Comparison of ENCODE assay signal across 2 mouse cellular contexts in the genomic region with DNA sequence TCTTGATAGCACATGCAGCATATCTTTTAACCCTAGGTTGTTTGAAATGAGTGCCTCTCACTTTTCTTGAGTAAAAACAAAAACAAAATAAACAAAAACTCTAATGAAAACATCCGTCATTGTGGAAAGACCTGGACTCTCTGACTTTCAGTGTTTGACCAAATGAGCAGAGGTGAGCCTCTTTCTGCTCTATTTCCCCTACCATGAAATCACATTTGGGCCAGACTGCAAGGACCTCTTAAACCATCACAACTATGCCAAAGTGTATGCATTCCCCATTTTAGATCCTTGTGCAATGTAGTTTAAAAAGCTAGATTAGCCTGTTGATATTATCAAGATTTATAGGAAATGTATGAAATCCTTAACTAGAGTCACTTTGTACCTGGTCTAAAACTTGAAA.
TF ChIP-seq lines count a peak whose summit lies in the region.

No protein-coding gene starts in this region.

TF ChIP-seq in MEL, 35 proteins besides CTCF, POLR2A, EP300 and RAD21 (continued from another document):
- TF ChIP-seq RCOR1 (IDR thresholded peaks at IDR 0.05; ENCODE audit: low read depth, low read length) (no peak), GABPA (IDR thresholded peaks at IDR 0.05; ENCODE audit: low read depth, low read length) (no peak), MYB (IDR thresholded peaks at IDR 0.05; ENCODE audit: low read depth, low read length) (no peak), POLR2AphosphoS2 (IDR thresholded peaks at IDR 0.05; ENCODE audit: low read length) (no peak; the same call in 1 of the 2 replicates), CHD1 (IDR thresholded peaks at IDR 0.05; ENCODE audit: low read depth, low read length) (no peak), JUND (IDR thresholded peaks at IDR 0.05; ENCODE audit: low read depth, low read length) (no peak), MAX (IDR thresholded peaks at IDR 0.05; ENCODE audit: low read length) (no peak), ETS1 (IDR thresholded peaks at IDR 0.05; ENCODE audit: low read depth, low read length) (no peak), MXI1 (IDR thresholded peaks at IDR 0.05; ENCODE audit: low read depth, low read length) (no peak), SIN3A (IDR thresholded peaks at IDR 0.05; ENCODE audit: low read length) (no peak), MEF2A (IDR thresholded peaks at IDR 0.05; ENCODE audit: extremely low read depth, insufficient replicate concordance, low read depth, low read length, poor library complexity, severe bottlenecking) (no peak), ZC3H11A (IDR thresholded peaks at IDR 0.05; ENCODE audit: low read depth, low read length) (no peak), USF1 (IDR thresholded peaks at IDR 0.05; ENCODE audit: low read depth, low read length) (no peak), ELF1 (IDR thresholded peaks at IDR 0.05; ENCODE audit: low read depth, low read length) (no peak)

TF ChIP-seq in myocyte, 11 proteins besides CTCF, POLR2A, EP300 and RAD21 (continued from another document):
- TF ChIP-seq MYOG (IDR thresholded peaks at IDR 0.05; ENCODE audit: control insufficient read depth in 1 of 3, insufficient read depth in 1 of 3, insufficient read length in 2 of 3, low read depth in 2 of 3) (no peak), MYOD1 (IDR thresholded peaks at IDR 0.05; ENCODE audit: control insufficient read depth in 1 of 3, insufficient read length in 2 of 3, low read depth in 2 of 3) (no peak), USF1 (IDR thresholded peaks at IDR 0.05; ENCODE audit: low read depth) (no peak), SRF (IDR thresholded peaks at IDR 0.05; ENCODE audit: control insufficient read depth, insufficient read length, low read depth) (no peak), TCF3 (IDR thresholded peaks at IDR 0.05; ENCODE audit: insufficient read length, low read depth) (no peak)
